Mouse (Mus musculus) kidney, adult 11 months (tissue): Measurements from ENCODE around the gene Ripor2.

Experiments used
- DNase-seq: peaks from one replicate; pipeline ENCODE4 v3.0.0; 2022

The Ripor2 gene

GRCm38 (mm10) chr13:24581833-24582232 is at the start of gene Ripor2:
TSS of gene Ripor2 (plus strand) at chr13:24582189.
- DNase-seq, result no peak

- DNase-seq, result no peak
These were observed 45.3 kb upstream of the Ripor2 start for GRCm38 (mm10) chr13:24536531-24537167.

GRCm38 (mm10) chr13:24538012-24538411 is 44.0 kb upstream of the Ripor2 start:
- no peak for DNase-seq

- DNase-seq, result no peak
These were observed 43.0 kb upstream of the Ripor2 start for GRCm38 (mm10) chr13:24538941-24539340.

- DNase-seq, result no peak
These were observed 36.3 kb upstream of the Ripor2 start for GRCm38 (mm10) chr13:24545677-24546076.

- DNase-seq, result peak; percentile 4
These were observed 35.1 kb upstream of the Ripor2 start for GRCm38 (mm10) chr13:24546801-24547459.

- no peak for DNase-seq
These were observed 33.1 kb upstream of the Ripor2 start for GRCm38 (mm10) chr13:24548911-24549310.

GRCm38 (mm10) chr13:24551100-24551931 is 30.7 kb upstream of the Ripor2 start:
- no peak for DNase-seq

- DNase-seq, result no peak
These were observed 29.9 kb upstream of the Ripor2 start for GRCm38 (mm10) chr13:24552039-24552438.

GRCm38 (mm10) chr13:24561391-24561790 is 20.6 kb upstream of the Ripor2 start:
- no peak for DNase-seq

- DNase-seq, result no peak
These were observed 17.3 kb upstream of the Ripor2 start for GRCm38 (mm10) chr13:24564706-24565105.

- DNase-seq, result peak; percentile 14
These were observed 16.6 kb upstream of the Ripor2 start for GRCm38 (mm10) chr13:24565230-24565949.

- DNase-seq, result no peak
These were observed 16.1 kb upstream of the Ripor2 start for GRCm38 (mm10) chr13:24565950-24566320.

- no peak for DNase-seq
These were observed 14.7 kb upstream of the Ripor2 start for GRCm38 (mm10) chr13:24567176-24567811.

GRCm38 (mm10) chr13:24569066-24569465 is 12.9 kb upstream of the Ripor2 start:
- no peak for DNase-seq

- no peak for DNase-seq
These were observed 11.3 kb upstream of the Ripor2 start for GRCm38 (mm10) chr13:24570716-24571115.

- no peak for DNase-seq
These were observed 10.1 kb upstream of the Ripor2 start for GRCm38 (mm10) chr13:24571906-24572305.

- no peak for DNase-seq
These were observed 6.9 kb upstream of the Ripor2 start for GRCm38 (mm10) chr13:24575126-24575525.

- DNase-seq, result no peak
These were observed 5.5 kb upstream of the Ripor2 start for GRCm38 (mm10) chr13:24576338-24577119.

- DNase-seq, result no peak
These were observed 3.7 kb upstream of the Ripor2 start for GRCm38 (mm10) chr13:24578317-24578716.

- no peak for DNase-seq
These were observed 1.2 kb upstream of the Ripor2 start for GRCm38 (mm10) chr13:24580759-24581158.

GRCm38 (mm10) chr13:24584403-24584802 is 2.4 kb downstream of the Ripor2 start:
- DNase-seq, result no peak
